Mouse (Mus musculus) neural tube, embryonic 12.5 days (tissue): Measurements from ENCODE around the gene Mtf1. TPM values are rescaled to one million over a fixed set of nuclear protein-coding genes. Genes with fewer than 3 reads are reported as not detected.

Experiments used
- ATAC-seq: fragments of 200-750 bp; cut with Nextera tagmentation; 2 replicates; pipeline ENCODE4 v1.8.0; 2017; ENCODE audit warnings: low read depth, mild to moderate bottlenecking, moderate TSS enrichment, moderate library complexity; ENCODE audit not compliant: low FRiP score
- H3K27ac ChIP-seq: fragments of 300-500 bp; sonication (generic); 2 replicates; pipeline ENCODE4 v1.5.1; 2016
- H3K27me3 ChIP-seq: fragments of 300-500 bp; sonication (generic); replicated peaks from 2 replicates; pipeline ENCODE4 v1.6.1; 2016; ENCODE audit warnings: mild to moderate bottlenecking
- H3K36me3 ChIP-seq: fragments of 300-500 bp; sonication (generic); 2 replicates; pipeline ENCODE4 v1.6.1; 2016; ENCODE audit warnings: mild to moderate bottlenecking
- H3K4me1 ChIP-seq: fragments of 300-500 bp; sonication (generic); 2 replicates; pipeline ENCODE4 v1.6.1; 2016
- H3K4me2 ChIP-seq: fragments of 300-500 bp; sonication (generic); replicated peaks from 2 replicates; pipeline ENCODE4 v1.6.1; 2016; ENCODE audit warnings: mild to moderate bottlenecking
- H3K4me3 ChIP-seq: fragments of 300-500 bp; sonication (generic); 2 replicates; pipeline ENCODE4 v1.5.1; 2016
- H3K9ac ChIP-seq: fragments of 300-500 bp; sonication (generic); 2 replicates; pipeline ENCODE4 v1.6.1; 2016; ENCODE audit warnings: mild to moderate bottlenecking
- H3K9me3 ChIP-seq: fragments of 300-500 bp; sonication (generic); 2 replicates; pipeline ENCODE4 v1.6.1; 2016; ENCODE audit warnings: mild to moderate bottlenecking
- WGBS: fragments of 180-500 bp; shearing (Covaris S2); methylation state at CpG from one replicate; pipeline ENCODE4 v1.1.7; 2016; 5-methylcytosine and 5-hydroxymethylcytosine counted together
- polyA plus RNA-seq: library from polyadenylated mRNA; unstranded; fragments of >200 nt; fragmentation: Nextera tagmentation; extraction: Ambion mirVana; gene quantifications from 2 replicates; pipeline ENCODE4 v1.2.1, GENCODE M21; 2016

The Mtf1 gene
- polyA plus RNA-seq = 12.9 and 14.2 TPM in 2 replicates

- Histone ChIP-seq H3K36me3 (peaks cover 48% of the 10 kb centered on the region), H3K9me3 (no peaks in the 10 kb centered on the region), H3K4me2 (peak within 1 kb of the TSS; percentile 87), H3K4me3 (peak within 1 kb of the TSS; percentile 76), H3K27me3 (no peaks in the 10 kb centered on the region), H3K27ac (peak within 1 kb of the TSS; percentile 90), H3K9ac (peak within 1 kb of the TSS; percentile 90), H3K4me1 (peaks cover 15% of the 10 kb centered on the region)
- peak; percentile 85 for ATAC-seq
- WGBS = 3% methylated on average over 21 of the region's 21 CpGs
Observed at GRCm38 (mm10) chr4:124801552-124802308, at the start of gene Mtf1. Mtf1 (plus strand) TSS chr4:124802104.

DNA sequence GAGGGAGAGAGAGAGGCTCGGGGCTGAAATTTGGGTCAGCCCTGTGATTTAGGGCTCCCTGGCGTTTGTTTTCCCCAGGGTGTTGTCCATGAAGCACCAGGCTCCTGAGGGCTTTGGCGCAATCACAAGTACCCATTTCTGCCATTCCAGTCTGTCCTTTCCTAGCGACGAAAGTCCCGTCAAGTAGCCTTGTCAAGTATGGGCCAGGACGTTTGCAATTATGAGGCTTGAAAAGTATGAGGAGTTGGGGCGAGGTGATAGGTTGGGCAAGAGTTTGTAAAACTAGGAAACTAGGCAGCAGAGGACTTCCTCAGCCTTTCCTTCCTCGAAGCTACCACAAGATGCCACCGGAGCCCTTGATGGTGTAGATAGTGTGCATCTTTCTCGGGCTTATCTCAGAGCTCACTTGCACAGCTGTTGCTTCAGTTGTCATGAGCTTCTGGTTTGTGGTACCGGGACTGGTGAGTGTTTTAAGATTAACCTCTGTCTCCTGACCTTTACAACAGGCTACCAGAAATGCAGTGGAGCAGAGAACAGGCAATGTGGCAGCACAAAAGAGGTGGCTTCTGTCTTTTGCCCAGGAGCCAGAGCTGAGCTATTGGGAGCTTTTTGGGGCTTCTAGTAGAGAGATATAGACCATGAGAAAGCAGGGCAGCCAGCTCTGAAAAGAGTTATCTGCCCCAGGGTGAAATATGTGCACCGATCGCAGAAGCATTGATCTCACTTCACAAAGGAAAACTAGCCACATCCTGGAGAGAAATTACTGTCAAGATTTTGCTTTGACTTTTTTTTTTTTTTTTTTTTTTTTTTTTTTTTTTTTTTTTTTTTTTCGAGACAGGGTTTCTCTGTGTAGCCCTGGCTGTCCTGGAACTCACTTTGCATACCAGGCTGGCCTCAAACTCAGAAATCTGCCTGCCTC, 49.4 kb upstream of the Mtf1 start:
- Histone ChIP-seq H3K9ac (peak overlapping the region; percentile 72), H3K4me3 (peak overlapping the region; percentile 77), H3K9me3 (no peaks in the 10 kb centered on the region), H3K36me3 (no peaks in the 10 kb centered on the region), H3K27me3 (no peaks in the 10 kb centered on the region; the same call in 1 of the 2 replicates), H3K27ac (no peak overlapping the region), H3K4me1 (peaks cover 13% of the 10 kb centered on the region), H3K4me2 (peak overlapping the region; percentile 97)
- 21% methylated on average over 15 of the region's 15 CpGs for WGBS
- ATAC-seq = no peak

GRCm38 (mm10) chr4:124755526-124755925, 46.4 kb upstream of the Mtf1 start:
- Histone ChIP-seq H3K4me1 (peaks cover 13% of the 10 kb centered on the region), H3K27ac (no peak overlapping the region), H3K27me3 (no peaks in the 10 kb centered on the region), H3K4me3 (no peak overlapping the region), H3K9ac (peak overlapping the region; percentile 17; the same call in 1 of the 2 replicates), H3K4me2 (no peak overlapping the region), H3K9me3 (no peaks in the 10 kb centered on the region), H3K36me3 (peaks cover 4% of the 10 kb centered on the region; the same call in 1 of the 2 replicates)
- no peak for ATAC-seq
- WGBS = 76% methylated on average over 7 of the region's 7 CpGs

DNA sequence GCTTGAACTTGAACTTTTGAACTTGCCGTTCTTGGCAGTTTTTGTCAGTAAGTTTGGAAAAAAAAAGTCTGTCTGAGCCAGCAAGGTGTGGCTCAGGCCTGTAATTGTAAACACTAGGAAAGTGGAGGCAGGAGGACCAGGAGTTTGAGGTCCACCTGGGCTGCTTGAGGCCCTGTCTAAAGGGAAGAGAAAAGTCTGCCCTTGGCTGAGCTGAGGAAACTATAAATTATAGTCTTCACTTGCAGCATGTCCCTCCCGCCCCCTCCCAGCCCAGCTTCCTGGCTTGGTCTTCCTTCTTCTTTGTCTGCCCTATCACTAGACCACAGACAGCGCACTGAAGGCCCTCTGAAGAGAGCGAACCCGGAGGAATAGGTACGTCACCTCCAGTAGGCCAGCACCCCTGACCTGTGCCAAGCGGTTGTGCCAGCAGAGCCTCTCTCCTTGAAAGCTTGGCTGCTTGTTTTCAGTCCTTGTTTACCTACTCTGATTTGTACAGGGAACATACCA, 42.5 kb upstream of the Mtf1 start:
- Histone ChIP-seq H3K4me2 (no peak overlapping the region), H3K27ac (no peak overlapping the region), H3K9me3 (no peaks in the 10 kb centered on the region), H3K4me1 (no peaks in the 10 kb centered on the region), H3K27me3 (no peaks in the 10 kb centered on the region), H3K36me3 (peaks cover 4% of the 10 kb centered on the region; the same call in 1 of the 2 replicates), H3K4me3 (no peak overlapping the region), H3K9ac (no peak overlapping the region)
- 92% methylated on average over 7 of the region's 7 CpGs for WGBS
- no peak for ATAC-seq

DNA sequence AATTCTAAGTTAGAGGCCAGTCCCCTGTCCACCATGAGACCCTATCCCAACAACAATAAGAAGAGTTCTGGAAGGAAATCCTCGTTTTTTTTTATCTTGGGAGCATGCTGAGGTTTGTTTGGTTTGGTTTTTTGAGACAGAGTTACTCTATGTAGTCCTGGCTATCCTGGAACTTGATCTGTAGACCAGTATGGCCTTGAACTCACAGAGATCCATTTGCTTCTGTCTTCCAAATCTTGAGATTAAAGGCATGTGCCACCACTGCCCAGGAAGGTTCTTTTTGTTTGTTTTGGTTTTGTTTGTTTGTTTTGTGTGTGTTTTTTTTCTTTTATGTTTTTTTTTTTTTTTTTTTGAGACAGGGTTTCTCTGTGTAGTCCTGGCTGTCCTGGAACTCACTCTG, 40.7 kb upstream of the Mtf1 start:
- H3K27ac ChIP-seq = no peak overlapping the region
- H3K9ac ChIP-seq = no peak overlapping the region
- no peaks in the 10 kb centered on the region for H3K4me1 ChIP-seq
- H3K4me2 ChIP-seq = no peak overlapping the region
- ATAC-seq = no peak
- no peak overlapping the region for H3K4me3 ChIP-seq
- 60% methylated on average over 1 of the region's 1 CpGs for WGBS
- peaks cover 4% of the 10 kb centered on the region; the same call in 1 of the 2 replicates for H3K36me3 ChIP-seq
- no peaks in the 10 kb centered on the region for H3K27me3 ChIP-seq
- no peaks in the 10 kb centered on the region for H3K9me3 ChIP-seq

DNA sequence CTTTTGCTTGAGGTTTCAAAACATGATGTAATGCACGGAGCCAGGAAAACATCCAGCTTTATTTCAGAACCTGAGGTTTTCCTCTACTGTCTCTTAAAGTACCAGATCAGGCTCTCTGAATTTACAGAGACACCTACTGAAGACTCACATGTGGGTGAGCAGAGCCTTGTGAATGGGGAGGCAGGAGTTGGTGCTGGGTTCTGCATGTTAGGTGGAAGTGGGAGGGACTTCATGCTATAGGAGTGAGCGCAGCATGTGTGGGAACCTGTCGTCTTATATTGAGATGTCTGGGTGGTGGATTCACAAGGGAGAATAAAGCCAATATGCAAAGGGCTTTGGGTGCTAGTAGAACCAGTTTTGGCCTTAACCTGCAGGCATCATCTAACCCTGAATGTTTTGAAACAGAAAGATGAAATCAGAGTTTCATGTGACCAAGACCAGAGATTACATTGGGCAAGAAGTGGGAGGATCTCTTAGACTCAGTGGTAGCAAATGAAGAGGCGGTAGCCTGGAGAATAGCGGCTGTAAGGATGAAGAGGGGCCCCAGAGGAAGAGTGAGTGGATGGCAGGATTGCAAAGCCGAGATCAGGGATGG, 38.9 kb upstream of the Mtf1 start:
- Histone ChIP-seq H3K36me3 (peaks cover 4% of the 10 kb centered on the region; the same call in 1 of the 2 replicates), H3K27me3 (no peaks in the 10 kb centered on the region), H3K9ac (no peak overlapping the region), H3K4me3 (no peak overlapping the region), H3K27ac (no peak overlapping the region), H3K4me1 (no peaks in the 10 kb centered on the region), H3K4me2 (no peak overlapping the region), H3K9me3 (no peaks in the 10 kb centered on the region)
- 91% methylated on average over 6 of the region's 6 CpGs for WGBS
- ATAC-seq = no peak

DNA sequence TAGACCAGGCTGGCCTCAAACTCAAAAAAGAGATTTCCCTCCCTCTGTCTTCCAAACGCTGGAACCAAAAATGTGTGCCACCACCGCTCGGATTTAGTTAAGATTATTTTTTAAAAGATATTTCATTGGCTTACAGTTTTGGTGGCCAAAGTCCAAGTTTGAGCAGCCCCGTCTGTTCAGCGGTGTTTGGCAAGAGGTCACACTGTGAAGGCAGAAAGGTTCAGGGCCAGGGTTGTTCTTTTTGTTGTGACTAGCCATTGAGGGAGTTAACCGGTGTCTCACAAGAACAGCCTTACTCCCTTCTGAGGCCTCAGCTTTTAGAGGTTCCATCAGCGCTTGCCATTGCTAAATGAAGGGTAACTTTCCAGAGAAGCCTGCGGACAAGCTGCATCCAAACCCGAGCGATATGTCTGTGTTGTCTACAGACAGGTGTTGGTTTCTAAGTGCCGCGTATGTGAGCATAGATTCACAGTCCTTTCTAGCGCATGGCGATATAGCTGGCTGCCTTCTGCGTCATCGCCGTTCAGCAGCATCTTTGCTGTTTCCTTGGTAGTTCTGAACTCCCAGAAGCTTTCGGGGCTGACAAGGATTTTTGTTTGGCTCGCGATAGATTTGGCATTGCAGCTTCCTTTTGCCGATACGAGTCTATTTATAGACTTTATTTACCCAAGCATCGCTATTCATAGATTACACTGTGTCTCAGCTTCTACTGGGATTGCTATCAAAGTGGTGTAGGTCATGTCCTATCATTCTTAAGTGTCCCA, 35.9 kb upstream of the Mtf1 start:
- Histone ChIP-seq H3K4me3 (no peak overlapping the region), H3K27me3 (no peaks in the 10 kb centered on the region), H3K27ac (no peak overlapping the region), H3K4me2 (no peak overlapping the region), H3K9ac (no peak overlapping the region), H3K9me3 (no peaks in the 10 kb centered on the region), H3K36me3 (no peaks in the 10 kb centered on the region), H3K4me1 (no peaks in the 10 kb centered on the region)
- ATAC-seq = no peak
- WGBS = 92% methylated on average over 23 of the region's 23 CpGs

DNA sequence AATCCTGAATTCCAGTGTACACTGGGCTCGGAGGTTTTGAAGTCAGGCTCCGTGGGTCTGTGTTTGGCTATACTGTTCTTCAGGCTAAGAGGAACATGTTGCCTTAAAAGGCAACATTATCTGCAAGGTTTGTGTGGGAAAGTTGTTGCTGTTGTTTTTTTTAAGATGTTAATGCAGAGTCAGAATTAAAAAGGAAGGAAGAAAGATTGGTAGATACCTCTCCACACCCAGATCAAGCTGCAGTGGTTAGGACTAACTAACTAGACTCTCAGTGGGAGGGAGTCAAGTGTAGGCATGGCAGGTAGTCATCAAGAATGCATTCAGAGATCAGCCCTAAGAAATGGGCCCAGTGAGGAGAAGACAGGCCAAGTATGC, 35.4 kb upstream of the Mtf1 start:
- Histone ChIP-seq H3K4me2 (no peak overlapping the region), H3K9me3 (no peaks in the 10 kb centered on the region), H3K4me3 (no peak overlapping the region)

DNA sequence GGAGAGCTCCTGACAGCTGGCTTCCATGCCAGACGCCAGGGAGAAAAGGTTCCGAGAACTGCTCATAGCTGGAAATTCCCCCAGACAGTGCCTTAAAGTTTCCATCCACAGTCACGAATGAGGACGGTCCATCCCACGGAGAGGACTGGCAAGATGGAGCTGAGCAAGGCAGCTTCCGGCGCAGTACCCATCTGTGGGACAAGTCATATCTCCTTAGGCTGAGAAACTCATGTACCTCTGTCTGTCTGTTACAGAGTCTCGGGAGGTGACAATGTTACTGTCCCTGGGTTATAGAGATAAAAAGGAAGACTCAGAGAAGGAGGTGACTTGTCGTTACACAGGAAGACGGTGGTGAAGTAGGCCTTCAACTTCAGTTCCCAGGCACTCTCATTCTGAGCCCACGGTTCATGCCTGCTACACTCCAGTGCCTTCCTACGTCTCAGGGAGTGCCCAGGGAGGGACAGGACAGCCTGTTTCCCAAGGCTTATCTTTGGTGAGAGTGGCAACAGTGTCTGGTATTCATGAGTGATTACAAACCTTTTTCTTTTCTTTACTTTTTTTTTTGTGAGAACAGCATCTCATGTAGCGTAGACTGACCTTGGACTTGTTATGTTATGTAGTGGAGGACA, 32.8 kb upstream of the Mtf1 start:
- no peak overlapping the region for H3K27ac ChIP-seq
- 89% methylated on average over 13 of the region's 13 CpGs for WGBS

More for the DNA sequence above, 35.4 kb upstream of the Mtf1 start:
- Histone ChIP-seq H3K27me3 (no peaks in the 10 kb centered on the region), H3K9ac (no peak overlapping the region), H3K36me3 (no peaks in the 10 kb centered on the region), H3K4me1 (no peaks in the 10 kb centered on the region), H3K27ac (no peak overlapping the region)
- 92% methylated on average over 2 of the region's 2 CpGs for WGBS
- no peak for ATAC-seq

GRCm38 (mm10) chr4:124770624-124771023, 31.3 kb upstream of the Mtf1 start:
- no peak overlapping the region for H3K4me2 ChIP-seq
- no peaks in the 10 kb centered on the region for H3K9me3 ChIP-seq
- H3K27ac ChIP-seq = no peak overlapping the region
- H3K4me3 ChIP-seq = no peak overlapping the region
- no peak for ATAC-seq
- H3K27me3 ChIP-seq = no peaks in the 10 kb centered on the region
- WGBS = 84% methylated on average over 5 of the region's 5 CpGs
- no peaks in the 10 kb centered on the region for H3K4me1 ChIP-seq
- no peak overlapping the region for H3K9ac ChIP-seq
- H3K36me3 ChIP-seq = no peaks in the 10 kb centered on the region

More for the DNA sequence above, 32.8 kb upstream of the Mtf1 start:
- ATAC-seq = no peak
- no peak overlapping the region for H3K9ac ChIP-seq
- H3K27me3 ChIP-seq = no peaks in the 10 kb centered on the region
- H3K4me3 ChIP-seq = no peak overlapping the region
- H3K4me2 ChIP-seq = no peak overlapping the region
- no peaks in the 10 kb centered on the region for H3K4me1 ChIP-seq
- no peaks in the 10 kb centered on the region for H3K9me3 ChIP-seq
- no peaks in the 10 kb centered on the region for H3K36me3 ChIP-seq

- Histone ChIP-seq H3K9ac (no peak overlapping the region), H3K9me3 (no peaks in the 10 kb centered on the region), H3K4me2 (no peak overlapping the region), H3K4me1 (no peaks in the 10 kb centered on the region), H3K4me3 (no peak overlapping the region), H3K36me3 (no peaks in the 10 kb centered on the region), H3K27ac (no peak overlapping the region), H3K27me3 (no peaks in the 10 kb centered on the region)
- 67% methylated on average over 4 of the region's 4 CpGs for WGBS
- no peak for ATAC-seq
Observed at GRCm38 (mm10) chr4:124772125-124772524, 29.8 kb upstream of the Mtf1 start.
